Mouse (Mus musculus): Measurements from ENCODE around the gene Nhsl1. TPM values are rescaled to one million over a fixed set of nuclear protein-coding genes. Genes with fewer than 3 reads are reported as not detected.

Gene Nhsl1
- polyA plus RNA-seq, 1 experiment, result 0.29 TPM

DNA sequence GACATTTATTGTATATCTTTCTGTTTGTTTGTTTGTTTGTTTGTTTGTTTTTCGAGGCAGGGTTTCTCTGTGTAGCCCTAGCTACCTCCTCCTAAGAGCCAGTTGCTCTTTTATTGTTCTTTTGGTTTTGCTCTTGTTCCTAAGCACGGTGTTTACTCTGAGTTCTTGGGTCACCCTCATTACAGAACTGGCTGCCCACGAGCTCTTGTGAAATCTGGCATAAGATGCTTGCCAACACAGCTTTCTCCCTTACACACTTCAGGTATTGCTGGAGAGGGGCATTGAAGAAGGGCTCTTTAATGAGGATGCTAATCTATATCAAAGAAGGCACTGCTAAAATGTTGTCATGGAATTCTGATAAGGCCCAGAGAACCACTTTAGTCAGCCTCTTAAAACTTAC, 191.9 kb downstream of the Nhsl1 start:
- no peaks in the 10 kb centered on the region for H3K9me3 ChIP-seq
- no peaks in the 10 kb centered on the region for H3K4me1 ChIP-seq
- H3K36me3 ChIP-seq (replicated peaks; ENCODE audit: low read length), result no peaks in the 10 kb centered on the region
- TF ChIP-seq FLI1 (IDR thresholded peaks at IDR 0.05; ENCODE audit: low read length), result no peak
- H3K4me3 ChIP-seq (replicated peaks), result no peak overlapping the region
- no peaks in the 10 kb centered on the region for H3K27me3 ChIP-seq (replicated peaks)

DNA sequence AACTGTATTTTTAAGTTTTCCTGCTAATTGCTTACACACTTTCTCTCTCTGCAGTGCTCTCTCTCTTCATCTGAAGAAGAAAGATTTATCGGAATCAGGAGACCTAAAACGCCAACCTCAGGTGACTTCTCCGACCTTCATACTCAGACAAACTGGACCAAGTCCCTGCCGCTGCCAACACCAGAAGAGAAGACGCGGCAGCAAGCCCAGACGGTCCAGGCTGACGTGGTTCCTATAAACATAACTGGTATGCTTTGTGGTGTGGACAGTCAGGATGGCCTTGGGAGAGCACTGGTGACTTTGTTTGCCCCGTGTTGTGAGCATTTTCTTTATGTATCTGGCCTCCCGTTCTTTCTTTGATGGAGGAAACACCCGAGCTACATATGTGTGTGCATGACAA, 192.7 kb downstream of the Nhsl1 start:
- Histone ChIP-seq H3K4me3 (replicated peaks) (no peak overlapping the region), H3K9me3 (no peaks in the 10 kb centered on the region), H3K27me3 (replicated peaks) (no peaks in the 10 kb centered on the region), H3K36me3 (replicated peaks; ENCODE audit: low read length) (no peaks in the 10 kb centered on the region), H3K4me1 (no peaks in the 10 kb centered on the region)
- TF ChIP-seq GATA1 (IDR thresholded peaks at IDR 0.05; ENCODE audit: borderline replicate concordance, low read length), result no peak
- TF ChIP-seq FLI1 (IDR thresholded peaks at IDR 0.05; ENCODE audit: low read length), result no peak

DNA sequence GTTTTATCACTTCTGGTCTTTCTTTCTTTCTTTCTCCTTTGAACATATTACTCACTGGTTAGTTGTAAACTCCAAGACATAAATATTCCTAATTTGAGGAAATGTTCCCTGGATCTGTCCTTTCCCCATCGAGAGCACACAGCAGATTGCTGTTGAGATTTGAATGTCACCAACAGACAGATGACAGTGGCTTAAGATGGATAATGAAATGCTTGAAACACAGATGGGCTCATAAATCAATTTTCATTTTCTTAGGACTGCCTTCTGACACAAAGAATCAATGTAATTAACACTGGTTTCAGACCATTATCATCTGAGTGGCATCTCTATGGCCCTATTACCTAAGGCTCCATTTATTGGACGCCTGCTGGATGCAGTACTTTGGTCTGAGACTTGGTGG, 203.8 kb downstream of the Nhsl1 start:
- H3K9me3 ChIP-seq, result no peaks in the 10 kb centered on the region
- H3K4me1 ChIP-seq, result no peaks in the 10 kb centered on the region
- TF ChIP-seq FLI1 (IDR thresholded peaks at IDR 0.05; ENCODE audit: low read length), result no peak
- TF ChIP-seq GATA1 (IDR thresholded peaks at IDR 0.05; ENCODE audit: borderline replicate concordance, low read length), result no peak
- H3K27me3 ChIP-seq (replicated peaks), result peaks cover 2% of the 10 kb centered on the region
- H3K36me3 ChIP-seq (replicated peaks; ENCODE audit: low read length), result no peaks in the 10 kb centered on the region
- no peak overlapping the region for H3K4me3 ChIP-seq (replicated peaks)

DNA sequence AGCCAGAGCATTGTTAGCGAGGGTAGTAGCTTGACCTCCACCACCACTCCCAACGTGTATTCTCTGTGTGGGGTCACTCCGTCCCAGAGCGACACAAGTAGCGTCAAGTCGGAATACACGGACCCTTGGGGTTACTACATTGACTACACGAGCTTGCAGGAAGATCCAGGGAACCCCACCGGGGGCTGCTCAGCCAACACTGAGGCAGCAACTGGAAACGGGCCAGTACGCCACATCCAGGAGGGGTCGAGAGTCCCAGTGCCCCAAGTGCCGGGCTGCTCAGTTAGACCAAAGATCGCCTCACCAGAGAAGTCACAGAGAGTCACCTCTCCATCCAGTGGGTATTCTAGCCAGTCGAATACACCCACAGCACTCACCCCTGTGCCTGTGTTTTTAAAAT, 206.5 kb downstream of the Nhsl1 start:
- Histone ChIP-seq H3K4me1 (no peaks in the 10 kb centered on the region), H3K36me3 (replicated peaks; ENCODE audit: low read length) (no peaks in the 10 kb centered on the region), H3K27me3 (replicated peaks) (peaks cover 2% of the 10 kb centered on the region), H3K9me3 (no peaks in the 10 kb centered on the region), H3K4me3 (replicated peaks) (no peak overlapping the region)
- no peak for TF ChIP-seq GATA1 (IDR thresholded peaks at IDR 0.05; ENCODE audit: borderline replicate concordance, low read length)
- TF ChIP-seq FLI1 (IDR thresholded peaks at IDR 0.05; ENCODE audit: low read length), result no peak

DNA sequence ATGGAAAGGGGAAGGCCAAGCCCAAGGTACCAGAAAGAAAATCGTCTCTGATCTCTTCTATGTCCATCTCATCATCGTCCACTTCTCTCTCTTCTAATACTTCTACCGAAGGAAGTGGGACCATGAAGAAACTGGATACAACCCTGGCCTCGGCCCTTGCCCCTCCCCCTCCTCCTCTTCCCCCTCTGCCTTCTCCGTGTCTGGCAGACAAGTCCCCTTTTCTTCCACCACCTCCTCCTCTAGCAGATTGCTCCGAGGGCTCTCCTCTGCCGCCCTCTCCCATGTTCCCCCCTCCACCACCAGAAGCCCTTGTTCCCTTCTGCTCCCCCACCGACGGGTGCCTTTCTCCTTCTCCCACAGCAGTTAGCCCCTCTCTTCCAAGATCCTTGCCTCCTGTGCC, 206.9 kb downstream of the Nhsl1 start:
- Histone ChIP-seq H3K4me3 (replicated peaks) (no peak overlapping the region), H3K27me3 (replicated peaks) (peaks cover 2% of the 10 kb centered on the region), H3K9me3 (no peaks in the 10 kb centered on the region), H3K36me3 (replicated peaks; ENCODE audit: low read length) (no peaks in the 10 kb centered on the region), H3K4me1 (no peaks in the 10 kb centered on the region)
- TF ChIP-seq FLI1 (IDR thresholded peaks at IDR 0.05; ENCODE audit: low read length) (no peak), GATA1 (IDR thresholded peaks at IDR 0.05; ENCODE audit: borderline replicate concordance, low read length) (no peak)

DNA sequence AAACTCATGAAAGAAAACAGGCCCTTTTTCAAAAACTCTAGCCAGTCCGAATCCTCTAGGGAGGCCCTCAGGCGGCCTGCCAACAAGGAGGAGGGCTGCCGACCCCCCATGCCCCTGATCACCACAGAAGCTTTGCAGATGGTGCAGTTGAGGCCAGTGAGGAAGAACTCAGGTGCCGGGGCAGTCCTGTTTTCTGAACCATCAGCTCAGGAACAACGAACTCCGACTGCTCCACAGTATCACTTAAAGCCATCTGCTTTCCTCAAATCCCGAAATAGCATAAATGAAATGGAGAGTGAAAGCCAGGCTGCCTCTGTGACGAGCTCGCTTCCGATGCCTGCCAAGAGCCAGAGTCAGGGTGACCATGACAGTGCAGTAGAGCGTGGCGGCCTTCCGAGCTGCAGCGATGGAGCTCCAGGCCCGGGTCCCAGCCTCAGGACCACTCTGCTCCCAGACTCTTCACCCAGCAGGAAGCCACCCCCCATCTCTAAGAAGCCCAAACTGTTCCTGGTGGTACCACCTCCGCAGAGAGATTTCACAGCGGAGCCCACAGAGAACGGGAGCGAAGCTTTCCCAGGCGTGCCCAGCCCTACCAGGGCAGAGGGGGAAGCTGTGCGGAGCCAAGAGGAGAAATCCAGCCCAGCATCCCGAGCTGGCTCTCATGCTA, 207.5 kb downstream of the Nhsl1 start:
- TF ChIP-seq FLI1 (IDR thresholded peaks at IDR 0.05; ENCODE audit: low read length) (no peak), GATA1 (IDR thresholded peaks at IDR 0.05; ENCODE audit: borderline replicate concordance, low read length) (no peak)
- no peaks in the 10 kb centered on the region; the same call in 1 of the 2 replicates for H3K4me1 ChIP-seq
- no peaks in the 10 kb centered on the region for H3K9me3 ChIP-seq
- no peak overlapping the region for H3K4me3 ChIP-seq (replicated peaks)
- H3K36me3 ChIP-seq (replicated peaks; ENCODE audit: low read length), result no peaks in the 10 kb centered on the region
- H3K27me3 ChIP-seq (replicated peaks), result peaks cover 2% of the 10 kb centered on the region

DNA sequence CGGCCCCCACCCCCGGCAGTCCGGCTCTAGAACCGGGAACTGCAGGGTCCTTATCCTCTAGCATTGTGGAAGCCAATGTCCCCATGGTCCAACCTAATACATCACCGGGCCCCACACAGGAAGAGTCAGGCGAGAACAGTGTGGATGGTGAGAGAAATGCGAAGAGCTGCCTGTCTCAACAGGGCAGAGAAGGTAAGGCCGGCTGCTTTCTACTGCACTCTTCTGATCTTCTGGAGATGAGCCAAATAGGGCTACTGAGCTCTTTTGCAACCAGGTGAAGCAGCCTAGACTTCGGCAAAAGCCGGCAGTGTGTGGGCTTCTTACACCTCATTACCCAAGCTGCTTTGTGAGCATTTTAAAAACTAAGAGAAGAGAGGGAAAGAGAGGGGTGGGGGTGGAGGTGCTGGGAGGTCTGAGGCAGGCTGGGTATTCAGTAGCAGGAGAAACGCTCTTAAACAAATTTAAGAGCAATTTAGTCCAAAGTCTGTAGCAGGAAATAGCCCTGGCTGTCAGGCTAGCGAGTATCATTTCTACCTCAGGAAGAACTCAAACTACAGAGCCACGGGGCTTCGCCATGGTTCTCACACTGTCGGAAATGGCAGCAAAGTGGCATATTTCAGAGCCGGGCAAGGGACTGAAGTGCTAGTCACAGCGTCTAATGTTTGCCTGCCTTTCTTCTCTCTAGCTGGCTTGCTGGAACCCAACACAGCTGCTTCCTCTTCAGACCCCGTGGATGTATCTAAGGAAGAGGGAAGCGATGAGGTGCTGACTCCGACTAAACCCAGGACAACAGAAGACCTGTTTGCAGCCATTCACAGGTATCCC, 208.3 kb downstream of the Nhsl1 start:
- H3K4me3 ChIP-seq (replicated peaks), result no peak overlapping the region
- H3K9me3 ChIP-seq, result peaks cover 5% of the 10 kb centered on the region; the same call in 1 of the 2 replicates
- no peaks in the 10 kb centered on the region for H3K36me3 ChIP-seq (replicated peaks; ENCODE audit: low read length)
- H3K27me3 ChIP-seq (replicated peaks), result peaks cover 2% of the 10 kb centered on the region
- H3K4me1 ChIP-seq, result no peaks in the 10 kb centered on the region; the same call in 1 of the 2 replicates
- TF ChIP-seq FLI1 (IDR thresholded peaks at IDR 0.05; ENCODE audit: low read length) (no peak), GATA1 (IDR thresholded peaks at IDR 0.05; ENCODE audit: borderline replicate concordance, low read length) (no peak)

DNA sequence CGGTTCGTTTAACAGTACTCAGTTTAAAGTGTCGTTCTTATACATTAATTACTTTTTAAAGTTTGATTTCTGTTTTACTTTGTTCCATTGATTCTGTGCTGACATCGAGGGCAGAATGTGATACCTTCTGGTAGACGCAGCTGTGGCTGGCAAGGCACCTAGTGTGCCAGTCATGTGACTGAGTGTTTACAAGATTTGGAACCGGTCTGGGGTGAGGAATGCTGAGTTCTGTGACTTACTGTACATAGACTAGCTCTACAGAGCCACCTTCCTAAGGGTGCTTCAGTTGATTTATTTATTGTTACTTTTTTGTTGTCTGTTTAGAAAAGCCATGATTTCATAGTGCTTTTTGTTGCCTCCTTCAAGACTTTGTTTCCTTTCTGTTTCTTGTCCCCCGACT, 209.0 kb downstream of the Nhsl1 start:
- peaks cover 2% of the 10 kb centered on the region for H3K27me3 ChIP-seq (replicated peaks)
- H3K36me3 ChIP-seq (replicated peaks; ENCODE audit: low read length), result no peaks in the 10 kb centered on the region
- peaks cover 5% of the 10 kb centered on the region; the same call in 1 of the 2 replicates for H3K9me3 ChIP-seq
- H3K4me3 ChIP-seq (replicated peaks), result no peak overlapping the region
- TF ChIP-seq GATA1 (IDR thresholded peaks at IDR 0.05; ENCODE audit: borderline replicate concordance, low read length) (no peak), FLI1 (IDR thresholded peaks at IDR 0.05; ENCODE audit: low read length) (no peak)
- H3K4me1 ChIP-seq, result no peaks in the 10 kb centered on the region; the same call in 1 of the 2 replicates

DNA sequence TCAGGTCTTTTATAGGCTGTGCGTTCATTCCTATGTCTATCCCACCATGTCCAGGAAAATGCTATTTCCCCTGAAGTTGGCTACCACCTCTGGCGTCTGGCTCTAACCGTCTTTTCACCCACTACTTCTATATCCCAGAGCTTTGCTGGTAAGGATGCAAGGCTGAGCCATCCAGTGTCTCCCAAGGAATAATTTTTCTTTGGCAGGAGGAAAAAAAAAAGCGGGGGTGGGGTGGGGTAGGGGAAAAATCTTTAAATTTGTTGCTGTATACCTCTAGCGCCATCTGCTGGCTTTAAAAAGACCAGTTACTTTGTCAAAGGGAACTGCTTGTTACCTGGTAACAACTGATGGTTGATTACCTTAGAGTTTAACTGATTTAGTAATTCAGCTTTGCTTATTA, 209.7 kb downstream of the Nhsl1 start:
- peaks cover 2% of the 10 kb centered on the region for H3K27me3 ChIP-seq (replicated peaks)
- no peaks in the 10 kb centered on the region for H3K36me3 ChIP-seq (replicated peaks; ENCODE audit: low read length)
- TF ChIP-seq FLI1 (IDR thresholded peaks at IDR 0.05; ENCODE audit: low read length) (no peak), GATA1 (IDR thresholded peaks at IDR 0.05; ENCODE audit: borderline replicate concordance, low read length) (no peak)
- peaks cover 5% of the 10 kb centered on the region; the same call in 1 of the 2 replicates for H3K9me3 ChIP-seq
- no peaks in the 10 kb centered on the region; the same call in 1 of the 2 replicates for H3K4me1 ChIP-seq
- H3K4me3 ChIP-seq (replicated peaks), result no peak overlapping the region

DNA sequence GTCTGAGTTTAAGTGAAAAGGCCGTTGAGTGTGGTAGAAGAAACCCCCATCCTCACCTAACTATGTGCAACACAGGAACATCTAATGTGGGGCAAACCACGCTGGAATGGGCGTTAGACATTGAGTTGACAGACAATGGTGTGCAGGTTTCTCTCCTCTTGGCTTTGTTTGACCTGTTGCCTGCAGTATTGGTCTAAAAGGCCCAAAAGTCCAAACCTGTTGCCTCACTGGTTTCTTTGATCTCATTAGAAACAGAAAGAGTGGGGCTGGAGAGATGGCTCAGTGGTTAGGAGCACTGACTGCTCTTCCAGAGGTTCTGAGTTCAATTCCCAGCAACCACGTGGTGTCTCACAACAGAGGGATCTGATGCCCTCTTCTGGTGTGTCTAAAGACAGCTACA, 210.4 kb downstream of the Nhsl1 start:
- peaks cover 5% of the 10 kb centered on the region; the same call in 1 of the 2 replicates for H3K9me3 ChIP-seq
- no peaks in the 10 kb centered on the region for H3K27me3 ChIP-seq (replicated peaks)
- H3K4me1 ChIP-seq, result no peaks in the 10 kb centered on the region; the same call in 1 of the 2 replicates
- H3K4me3 ChIP-seq (replicated peaks), result no peak overlapping the region
- TF ChIP-seq GATA1 (IDR thresholded peaks at IDR 0.05; ENCODE audit: borderline replicate concordance, low read length) (no peak), FLI1 (IDR thresholded peaks at IDR 0.05; ENCODE audit: low read length) (no peak)
- H3K36me3 ChIP-seq (replicated peaks; ENCODE audit: low read length), result no peaks in the 10 kb centered on the region

Data from megakaryocyte, embryonic 14.5 days (primary cell).